Mouse (Mus musculus): ENCODE data around the gene Ace. TPM values are rescaled to one million over a fixed set of nuclear protein-coding genes. Genes with fewer than 3 reads are reported as not detected.
A peak's percentile ranks its signal among the peaks of the same experiment; 100 is the strongest.

Gene Ace
- 222 and 231 TPM in 2 replicates for polyA plus RNA-seq (2015; fragmentation: Nextera tagmentation; extraction: Ambion mirVana)

DNA sequence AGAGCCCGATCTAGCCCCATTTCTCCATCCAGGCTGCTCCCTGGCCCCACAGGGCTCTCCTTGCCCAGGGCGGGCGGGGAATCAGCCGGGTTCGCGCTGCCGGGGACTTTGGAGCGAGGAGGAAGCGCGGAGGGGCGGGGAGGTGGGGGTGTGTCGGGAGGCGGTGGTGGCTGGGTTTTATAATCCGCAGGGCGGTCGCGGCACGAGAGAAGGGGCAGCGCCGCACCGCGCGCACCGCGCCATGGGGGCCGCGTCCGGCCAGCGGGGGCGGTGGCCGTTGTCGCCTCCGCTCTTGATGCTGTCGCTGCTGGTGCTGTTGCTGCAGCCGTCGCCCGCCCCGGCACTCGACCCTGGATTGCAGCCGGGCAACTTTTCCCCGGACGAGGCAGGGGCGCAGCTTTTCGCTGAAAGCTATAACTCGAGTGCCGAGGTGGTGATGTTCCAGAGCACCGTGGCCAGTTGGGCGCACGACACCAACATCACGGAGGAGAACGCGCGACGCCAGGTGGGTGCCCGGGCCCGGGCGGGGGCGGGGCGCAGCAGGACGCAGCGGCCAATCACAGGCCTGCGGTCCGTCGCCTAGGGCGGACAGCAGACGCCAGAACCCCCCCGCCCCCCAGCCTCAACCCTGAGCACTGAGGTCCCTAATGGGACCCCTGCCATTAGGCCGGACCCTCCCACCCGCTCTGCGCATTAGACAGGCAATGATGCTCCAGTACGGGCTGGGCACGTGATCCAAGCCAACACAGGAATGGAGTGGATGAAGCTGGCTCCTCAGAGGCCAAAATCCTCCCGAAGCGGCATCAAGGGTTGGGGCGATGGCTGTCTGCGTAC is at the start of gene Ace:
Gene Ace, plus strand, starts transcription at position 205 of the 834 bp plus-strand sequence.
- Histone ChIP-seq H3K36me3 (ENCODE audit: control insufficient read depth, insufficient read depth) (no peaks in the 10 kb centered on the region; the same call in 1 of the 2 replicates), H3K9me3 (ENCODE audit: control insufficient read depth) (no peaks in the 10 kb centered on the region), H3K9ac (ENCODE audit: low read depth, low read length) (peak within 1 kb of the TSS; percentile 38), H3K4me3 (ENCODE audit: low read depth, low read length) (peak within 1 kb of the TSS; percentile 59), H3K27me3 (replicated peaks; ENCODE audit: control insufficient read depth, insufficient read depth, low read length) (no peaks in the 10 kb centered on the region), H3K4me1 (replicated peaks; ENCODE audit: control insufficient read depth, insufficient read depth, low read length) (no peaks in the 10 kb centered on the region), H3K27ac (ENCODE audit: low read depth, low read length) (peak within 1 kb of the TSS; percentile 77), H3K4me2 (replicated peaks; ENCODE audit: low read depth) (peak within 1 kb of the TSS; percentile 95)
- WGBS = 2% methylated on average over 72 of the region's 76 CpGs
- peak; percentile 51 for ATAC-seq
- no peak for TF ChIP-seq CTCF (IDR thresholded peaks at IDR 0.05; ENCODE audit: low read depth)

- H3K27ac ChIP-seq (ENCODE audit: low read depth, low read length) = no peak overlapping the region
- no peak for ATAC-seq
- WGBS = 77% methylated on average over 3 of the region's 3 CpGs
- H3K4me2 ChIP-seq (replicated peaks; ENCODE audit: low read depth) = no peak overlapping the region
- no peaks in the 10 kb centered on the region for H3K4me1 ChIP-seq (replicated peaks; ENCODE audit: control insufficient read depth, insufficient read depth, low read length)
- H3K36me3 ChIP-seq (ENCODE audit: control insufficient read depth, insufficient read depth) = peaks cover 23% of the 10 kb centered on the region
- H3K9ac ChIP-seq (ENCODE audit: low read depth, low read length) = no peak overlapping the region
- no peaks in the 10 kb centered on the region for H3K27me3 ChIP-seq (replicated peaks; ENCODE audit: control insufficient read depth, insufficient read depth, low read length)
- H3K4me3 ChIP-seq (ENCODE audit: low read depth, low read length) = no peak overlapping the region
- no peaks in the 10 kb centered on the region for H3K9me3 ChIP-seq (ENCODE audit: control insufficient read depth)
- TF ChIP-seq CTCF (IDR thresholded peaks at IDR 0.05; ENCODE audit: low read depth) = no peak
Observed at GRCm38 (mm10) chr11:105920098-105920785, 47.5 kb upstream of the Ace start.

- Histone ChIP-seq H3K9me3 (ENCODE audit: control insufficient read depth) (no peaks in the 10 kb centered on the region), H3K27me3 (replicated peaks; ENCODE audit: control insufficient read depth, insufficient read depth, low read length) (no peaks in the 10 kb centered on the region), H3K27ac (ENCODE audit: low read depth, low read length) (no peak overlapping the region), H3K36me3 (ENCODE audit: control insufficient read depth, insufficient read depth) (peaks cover 23% of the 10 kb centered on the region), H3K9ac (ENCODE audit: low read depth, low read length) (no peak overlapping the region), H3K4me2 (replicated peaks; ENCODE audit: low read depth) (no peak overlapping the region), H3K4me1 (replicated peaks; ENCODE audit: control insufficient read depth, insufficient read depth, low read length) (no peaks in the 10 kb centered on the region), H3K4me3 (ENCODE audit: low read depth, low read length) (no peak overlapping the region)
- ATAC-seq = no peak
- no peak for TF ChIP-seq CTCF (IDR thresholded peaks at IDR 0.05; ENCODE audit: low read depth)
- WGBS = 85% methylated on average over 2 of the region's 2 CpGs
Observed at GRCm38 (mm10) chr11:105920836-105921235, 46.9 kb upstream of the Ace start.

- Histone ChIP-seq H3K27me3 (replicated peaks; ENCODE audit: control insufficient read depth, insufficient read depth, low read length) (no peaks in the 10 kb centered on the region), H3K36me3 (ENCODE audit: control insufficient read depth, insufficient read depth) (peaks cover 23% of the 10 kb centered on the region), H3K4me2 (replicated peaks; ENCODE audit: low read depth) (no peak overlapping the region), H3K9me3 (ENCODE audit: control insufficient read depth) (no peaks in the 10 kb centered on the region), H3K27ac (ENCODE audit: low read depth, low read length) (no peak overlapping the region), H3K4me3 (ENCODE audit: low read depth, low read length) (no peak overlapping the region), H3K9ac (ENCODE audit: low read depth, low read length) (no peak overlapping the region), H3K4me1 (replicated peaks; ENCODE audit: control insufficient read depth, insufficient read depth, low read length) (no peaks in the 10 kb centered on the region)
- 92% methylated on average over 5 of the region's 5 CpGs for WGBS
- ATAC-seq = no peak
- TF ChIP-seq CTCF (IDR thresholded peaks at IDR 0.05; ENCODE audit: low read depth) = no peak
Observed at GRCm38 (mm10) chr11:105921275-105921674, 46.5 kb upstream of the Ace start.

GRCm38 (mm10) chr11:105922769-105923663 is 44.7 kb upstream of the Ace start:
- Histone ChIP-seq H3K4me3 (ENCODE audit: low read depth, low read length) (no peak overlapping the region), H3K4me2 (replicated peaks; ENCODE audit: low read depth) (no peak overlapping the region), H3K4me1 (replicated peaks; ENCODE audit: control insufficient read depth, insufficient read depth, low read length) (no peaks in the 10 kb centered on the region), H3K9ac (ENCODE audit: low read depth, low read length) (no peak overlapping the region), H3K27ac (ENCODE audit: low read depth, low read length) (no peak overlapping the region), H3K9me3 (ENCODE audit: control insufficient read depth) (no peaks in the 10 kb centered on the region), H3K36me3 (ENCODE audit: control insufficient read depth, insufficient read depth) (peaks cover 23% of the 10 kb centered on the region), H3K27me3 (replicated peaks; ENCODE audit: control insufficient read depth, insufficient read depth, low read length) (no peaks in the 10 kb centered on the region)
- WGBS = 90% methylated on average over 20 of the region's 20 CpGs
- no peak for ATAC-seq
- TF ChIP-seq CTCF (IDR thresholded peaks at IDR 0.05; ENCODE audit: low read depth) = no peak
